Mouse (Mus musculus) telencephalon, adult 2 months (tissue): ENCODE results near the gene Chrna5.

Source experiments
- DNase-seq: peaks from one replicate; pipeline ENCODE4 v3.0.0-alpha.2; 2011; ENCODE audit warnings: low read depth, low spot score

The Chrna5 gene

DNA sequence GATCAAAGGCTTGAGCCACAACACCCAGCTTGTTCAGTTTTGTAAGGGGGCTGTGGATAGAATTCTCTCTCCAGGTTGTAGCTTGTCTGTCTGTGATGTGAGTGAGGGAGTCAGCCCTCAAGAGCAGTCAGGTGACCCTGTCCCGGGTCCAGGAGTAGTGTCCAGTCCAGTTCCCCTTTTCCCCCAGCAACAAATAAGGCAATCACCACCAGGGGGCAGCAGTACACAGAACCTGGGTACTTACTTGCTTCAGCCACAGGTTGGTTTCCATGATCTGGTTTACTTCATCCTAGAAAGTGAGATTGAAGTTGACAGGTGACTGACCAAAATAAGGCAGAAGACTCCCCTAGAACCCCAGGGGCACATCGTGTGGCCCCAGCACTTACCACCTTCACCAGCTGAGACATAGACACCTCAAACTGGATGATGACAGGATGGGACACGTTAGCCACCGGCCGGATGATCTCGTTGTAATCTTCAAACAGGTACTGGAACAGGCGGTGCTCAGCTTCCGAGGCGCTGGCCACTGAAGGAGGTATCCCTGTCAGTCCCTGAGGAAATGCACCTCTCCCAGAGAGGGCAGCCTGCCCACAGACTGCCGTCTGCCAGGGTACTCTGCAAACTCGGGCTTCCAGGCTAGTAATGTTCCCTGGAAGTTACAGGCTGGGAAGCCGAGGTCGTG lies 43.4 kb downstream of the Chrna5 start:
- no peak for DNase-seq

GRCm38 (mm10) chr9:55025534-55026274 lies 45.0 kb downstream of the Chrna5 start:
- DNase-seq, result no peak

DNA sequence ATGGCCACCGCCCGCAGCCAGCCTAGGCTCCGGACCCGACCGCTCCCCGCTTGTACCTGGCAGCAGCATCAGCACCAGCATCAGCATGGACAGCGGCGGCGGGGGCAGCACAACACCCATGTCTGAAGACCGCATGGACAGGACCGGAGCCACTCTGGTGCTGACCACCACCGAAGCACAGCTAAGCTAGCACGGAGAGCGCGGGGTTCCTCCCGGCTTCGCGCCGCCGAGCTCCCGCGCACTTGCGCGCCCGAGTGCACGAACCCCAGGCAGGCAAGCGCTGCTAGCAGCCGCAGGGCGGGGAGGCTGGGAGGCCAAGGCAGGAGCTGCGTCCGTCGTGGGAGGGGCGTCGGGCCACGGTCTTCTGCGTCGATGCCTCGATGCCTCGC lies 45.6 kb downstream of the Chrna5 start, which contains the start of gene Chrna3:
TSS of gene Chrna3 (minus strand) at position 288 of the 389 bp plus-strand sequence.
- no peak for DNase-seq

GRCm38 (mm10) chr9:55031435-55032167 lies 50.9 kb downstream of the Chrna5 start:
- DNase-seq, result no peak

DNA sequence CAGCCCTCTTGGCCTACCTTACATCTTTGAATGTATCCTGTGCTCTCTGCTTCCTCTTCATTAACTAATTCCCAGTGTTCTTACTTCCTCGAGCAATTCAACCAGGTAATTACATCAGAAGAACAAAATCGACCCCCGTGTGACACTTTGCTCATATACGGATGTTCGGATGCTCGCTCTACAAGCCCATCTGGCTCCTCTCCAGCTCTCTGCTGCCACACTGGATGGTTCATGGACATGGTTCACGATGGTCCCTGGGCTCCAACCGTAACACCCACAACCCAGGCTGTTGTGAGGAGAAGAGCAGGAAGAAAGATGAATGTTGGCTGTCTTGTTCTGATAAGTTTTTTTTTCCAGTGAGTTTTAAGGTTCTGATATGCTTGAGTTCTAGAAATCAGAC lies 58.3 kb downstream of the Chrna5 start:
- DNase-seq, result no peak

- DNase-seq, result no peak
These were observed 59.3 kb downstream of the Chrna5 start for GRCm38 (mm10) chr9:55039983-55040382.

- DNase-seq, result no peak
These were observed 60.7 kb downstream of the Chrna5 start for GRCm38 (mm10) chr9:55041389-55041788.

DNA sequence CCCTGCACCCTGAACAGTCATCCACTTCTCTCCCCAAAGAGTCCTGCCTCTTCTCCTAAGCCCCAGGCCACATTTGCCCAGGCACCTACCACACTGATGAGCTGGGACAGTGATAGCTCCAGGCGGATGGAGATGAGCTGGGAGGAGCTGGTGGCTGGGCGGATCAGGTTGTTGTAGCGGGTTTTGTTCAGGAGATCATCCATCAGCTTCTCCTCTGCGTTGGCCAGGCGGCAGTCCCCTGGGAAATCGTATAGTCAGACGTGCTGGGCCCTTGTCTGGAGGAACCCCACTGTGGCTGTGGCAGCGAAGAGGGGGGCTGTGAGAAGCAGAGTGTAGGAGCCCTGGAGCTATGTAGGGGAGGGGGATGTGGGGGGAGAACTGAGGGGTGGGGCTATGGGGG lies 63.0 kb downstream of the Chrna5 start:
- no peak for DNase-seq

- DNase-seq, result no peak
These were observed 64.3 kb downstream of the Chrna5 start for GRCm38 (mm10) chr9:55045001-55045400.

GRCm38 (mm10) chr9:55046764-55047163 lies 66.1 kb downstream of the Chrna5 start:
- no peak for DNase-seq

GRCm38 (mm10) chr9:55048211-55048880 lies 67.7 kb downstream of the Chrna5 start, which contains the start of gene Chrnb4:
Chrnb4 (minus strand) TSS chr9:55048779.
- no peak for DNase-seq

- DNase-seq, result no peak
These were observed 74.8 kb downstream of the Chrna5 start for GRCm38 (mm10) chr9:55055386-55055930.
